Mouse (Mus musculus): ENCODE data around the gene Actr2.
A peak's percentile ranks its signal among the peaks of the same experiment; 100 is the strongest.
"Not testable (repeated sequence)": the region's sequence is repeated elsewhere in the genome, so short reads cannot be mapped to it uniquely, and the experiment has no call there.

The Actr2 gene

DNA sequence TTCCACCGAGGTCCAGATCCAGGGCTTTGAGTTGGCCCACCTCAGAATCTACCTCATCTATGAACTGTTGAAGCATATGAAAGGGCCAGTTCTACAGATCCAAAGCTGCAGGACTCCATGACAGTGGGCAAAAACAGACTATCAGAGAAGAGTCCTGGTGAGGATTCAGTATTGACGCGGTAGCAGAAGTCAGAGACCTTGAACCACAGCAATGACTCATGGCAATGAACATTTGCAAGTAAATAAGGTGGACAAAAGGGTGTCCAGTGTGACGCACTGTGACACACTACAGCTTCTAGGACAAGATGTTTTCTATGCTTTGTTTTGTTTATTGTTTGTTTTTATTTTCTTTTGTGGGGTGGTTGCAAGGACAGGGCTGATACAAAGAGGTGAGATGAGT, 4.0 kb upstream of the Actr2 start:
- no peak for DNase-seq (ENCODE audit: low spot score in 2 of 2)

DNA sequence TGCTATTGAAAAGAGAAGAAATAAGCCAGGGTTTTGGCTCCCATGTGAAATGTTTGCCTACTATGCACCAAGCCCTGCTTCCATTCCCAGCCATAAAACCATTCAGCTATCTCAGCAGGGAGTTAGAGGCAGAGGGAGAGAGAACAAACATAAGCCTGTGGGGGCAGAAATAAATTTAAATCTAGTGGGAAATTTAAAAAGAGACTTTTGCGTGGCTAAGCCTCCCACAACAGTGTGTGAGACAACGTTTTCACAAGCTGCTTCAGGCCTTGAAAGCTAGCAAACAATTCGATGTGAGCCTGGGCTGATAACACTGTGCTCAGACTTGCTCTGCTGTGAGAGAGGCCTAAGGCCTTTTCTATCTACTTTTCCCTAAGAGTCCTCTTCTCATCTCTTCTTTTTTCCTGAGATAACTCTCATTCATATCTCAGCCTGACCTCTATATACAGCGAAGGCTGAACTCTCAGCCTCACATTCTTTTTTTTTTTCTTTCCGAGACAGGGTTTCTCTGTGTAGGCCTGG, 3.4 kb upstream of the Actr2 start:
- no peak for DNase-seq (ENCODE audit: low spot score in 2 of 2)

DNA sequence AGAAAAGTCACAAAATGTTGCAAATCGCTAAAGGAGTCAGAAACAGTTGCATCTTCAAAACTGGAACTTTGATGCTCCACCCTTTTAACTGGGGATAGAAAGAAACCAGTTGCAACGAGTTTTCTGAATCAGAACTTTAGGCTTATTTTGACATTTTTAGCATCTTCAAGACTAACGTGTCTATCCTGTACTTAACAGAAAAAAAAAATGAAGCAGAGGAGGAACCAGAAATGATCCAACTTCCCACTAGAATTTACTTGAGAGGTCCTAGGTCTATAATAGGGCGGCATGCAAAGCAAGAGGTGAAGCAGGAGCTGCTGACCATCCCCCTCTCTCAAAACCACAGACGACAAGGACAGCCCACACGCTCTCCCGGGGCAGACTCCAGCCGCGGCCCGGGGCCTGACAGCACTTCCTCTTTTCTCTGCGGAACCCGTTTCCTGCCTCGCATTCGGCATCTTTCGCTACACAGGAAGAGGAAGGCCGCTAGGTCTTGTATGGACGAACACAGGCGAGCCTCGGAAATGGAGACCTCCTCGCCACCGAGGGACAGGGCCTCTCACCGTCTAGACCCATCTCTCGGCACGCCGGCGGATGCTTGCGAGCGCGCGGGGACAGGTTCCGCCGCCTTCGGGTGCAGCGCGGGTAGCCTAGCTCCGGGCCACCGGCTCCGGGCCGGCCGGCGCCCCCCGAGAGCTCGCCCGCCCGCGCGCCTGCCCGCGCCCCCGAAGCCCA, 540 bp downstream of the Actr2 start:
- DNase-seq (ENCODE audit: low spot score in 2 of 2): peak; percentile 69 to 70

DNA sequence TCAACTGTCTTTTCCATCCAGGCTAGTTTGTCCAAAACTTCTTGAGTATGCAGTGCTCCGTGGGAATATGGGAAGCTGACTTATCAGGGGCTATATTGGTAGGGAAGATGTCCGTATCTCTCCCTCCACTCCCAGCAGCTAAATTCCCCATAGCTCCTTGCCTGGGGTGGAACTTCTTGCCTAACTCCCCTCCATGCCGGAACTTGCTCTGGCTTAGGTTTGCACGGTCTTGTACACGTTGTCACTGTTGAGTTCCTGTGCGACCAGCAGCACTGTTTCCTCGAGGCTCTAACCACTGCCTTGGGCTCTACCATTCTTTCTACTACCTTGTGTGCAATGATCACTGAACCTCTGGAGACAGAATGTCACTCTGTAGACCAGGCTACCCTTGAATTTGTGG, 4.6 kb downstream of the Actr2 start:
- no peak for DNase-seq (ENCODE audit: low spot score in 2 of 2)

DNA sequence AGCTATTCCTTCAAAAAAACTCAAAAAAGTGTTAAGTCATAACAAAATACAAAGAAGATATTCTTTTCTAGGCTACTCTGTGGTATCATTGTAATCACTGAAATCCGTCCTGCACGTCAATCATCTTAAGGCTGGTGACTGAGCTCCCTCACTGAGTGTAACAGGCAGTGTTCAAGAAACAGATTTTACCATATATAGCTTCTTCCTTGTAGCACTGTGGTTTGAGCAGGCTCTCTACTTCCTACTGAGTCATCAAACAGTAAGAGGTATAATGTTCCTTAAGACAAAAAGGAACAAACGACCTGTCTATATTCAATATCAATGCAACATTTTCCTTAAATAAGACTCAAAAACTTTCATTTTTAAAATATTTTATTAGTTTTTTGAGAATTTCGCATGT, 5.0 kb downstream of the Actr2 start:
- no peak for DNase-seq (ENCODE audit: low spot score in 2 of 2)

DNA sequence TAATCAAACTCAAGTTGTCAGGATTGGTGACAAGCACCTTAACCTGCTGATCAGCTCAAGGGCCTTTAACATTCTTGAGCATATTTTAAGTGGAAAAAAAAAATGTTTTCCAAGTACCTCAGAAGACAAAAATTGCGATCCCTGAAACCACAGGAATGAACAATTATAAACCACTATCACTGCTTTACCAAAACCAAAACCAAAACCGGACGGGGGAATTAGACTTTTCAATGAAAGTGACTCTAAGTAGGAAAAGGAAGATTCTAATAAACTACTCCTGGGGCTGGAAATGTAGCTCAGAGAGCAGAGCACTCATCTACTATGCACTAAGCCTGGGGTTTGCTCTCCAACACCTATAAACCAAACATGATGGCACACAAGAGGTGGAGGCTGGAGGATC, 5.8 kb downstream of the Actr2 start:
- no peak for DNase-seq (ENCODE audit: low spot score in 2 of 2)

DNA sequence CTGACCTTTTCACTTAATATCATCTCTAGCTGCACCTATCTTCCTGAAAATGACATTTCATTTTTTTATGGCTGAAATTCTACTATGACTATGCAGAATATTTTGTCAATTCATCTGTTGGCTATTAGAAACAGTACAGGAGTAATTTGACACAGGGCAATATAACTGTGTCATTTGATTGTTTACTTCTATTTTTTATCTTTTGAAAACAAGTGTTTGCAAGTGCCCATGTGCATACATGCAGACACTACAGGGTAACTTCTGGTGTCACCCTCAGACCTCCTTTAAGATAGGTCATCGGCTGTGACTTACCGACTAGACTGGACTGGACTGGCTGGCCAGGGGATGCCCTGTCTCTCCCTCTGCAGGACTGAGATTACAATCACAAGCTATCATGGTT, 8.8 kb downstream of the Actr2 start:
- DNase-seq (ENCODE audit: low spot score in 2 of 2): no peak

DNA sequence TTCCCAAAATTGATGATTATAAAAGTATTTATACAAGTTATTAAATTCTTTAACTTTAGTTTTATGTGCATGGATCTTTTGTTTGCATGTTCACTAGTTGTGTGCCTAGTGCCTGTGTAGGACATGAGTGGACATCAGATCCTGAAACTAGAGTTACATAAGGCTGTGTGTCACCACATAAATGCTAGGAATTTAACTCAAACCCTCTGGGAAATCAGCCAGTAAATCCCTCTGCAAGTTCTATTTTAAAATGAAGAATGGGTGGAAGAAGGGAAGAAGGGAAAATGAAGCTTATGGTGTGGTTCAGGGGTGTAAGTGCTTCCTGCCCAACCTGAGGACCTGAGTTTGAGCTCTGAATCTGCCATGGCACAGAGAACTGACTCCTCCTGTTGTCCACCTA, 26.4 kb downstream of the Actr2 start:
- no peak for DNase-seq (ENCODE audit: low spot score in 2 of 2)

DNA sequence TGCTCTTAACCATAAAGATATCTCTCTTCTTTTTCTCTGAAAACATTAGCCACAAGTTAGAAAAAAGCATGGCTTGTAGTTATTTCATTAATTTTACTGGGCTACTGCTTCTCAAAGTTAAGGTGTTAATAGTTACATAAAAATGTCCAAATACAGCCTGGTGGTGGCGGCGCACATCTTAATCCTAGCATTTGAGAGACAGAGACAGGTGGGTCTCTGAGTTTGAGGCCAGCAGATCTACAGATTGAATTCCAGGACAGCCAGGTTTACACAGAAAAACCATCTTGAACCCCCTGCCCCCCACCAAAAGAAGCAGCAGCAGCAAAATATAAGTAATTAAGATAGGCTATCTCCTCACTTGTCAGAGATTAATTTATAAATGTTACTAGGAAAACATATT, 27.1 kb downstream of the Actr2 start:
- no peak for DNase-seq (ENCODE audit: low spot score in 2 of 2)

DNA sequence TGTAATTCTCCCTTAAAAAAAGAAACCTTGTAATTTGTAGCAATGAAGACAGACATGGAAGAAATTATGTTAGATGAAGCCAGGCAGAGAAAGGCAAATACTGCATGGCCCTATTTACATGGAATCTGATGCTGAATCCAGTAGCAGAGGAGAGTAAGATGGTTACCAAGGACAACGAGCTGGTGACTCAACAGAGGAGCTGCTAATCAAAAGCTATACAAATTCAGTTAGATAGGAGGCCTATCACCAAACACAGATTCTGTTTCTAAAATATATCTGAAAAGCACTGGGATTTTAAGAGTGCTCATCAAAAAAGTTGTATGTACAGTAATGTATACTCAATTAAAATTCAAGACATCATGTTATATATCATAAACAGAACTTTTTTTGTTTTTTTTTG, 37.3 kb downstream of the Actr2 start:
- DNase-seq (ENCODE audit: low spot score in 2 of 2): no peak

DNA sequence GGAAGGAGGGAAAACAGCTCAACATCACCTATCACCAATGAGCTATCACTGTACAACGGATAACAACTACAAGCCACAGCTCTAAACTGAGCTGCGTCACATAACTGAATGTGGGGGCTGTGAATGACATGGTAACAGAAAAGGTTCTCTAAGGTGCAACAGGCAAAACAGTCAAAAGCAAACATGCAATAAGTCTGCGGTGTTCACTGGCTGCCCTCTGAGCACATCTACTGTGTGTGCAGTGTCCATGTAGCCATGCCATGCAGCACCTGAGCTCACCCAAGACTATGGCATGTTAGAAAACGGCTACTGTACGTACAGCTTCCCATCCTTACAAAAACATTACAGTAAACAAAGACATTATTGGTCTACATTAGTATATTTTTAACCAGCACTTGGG, 39.9 kb downstream of the Actr2 start:
- DNase-seq (ENCODE audit: low spot score in 2 of 2): no peak

DNA sequence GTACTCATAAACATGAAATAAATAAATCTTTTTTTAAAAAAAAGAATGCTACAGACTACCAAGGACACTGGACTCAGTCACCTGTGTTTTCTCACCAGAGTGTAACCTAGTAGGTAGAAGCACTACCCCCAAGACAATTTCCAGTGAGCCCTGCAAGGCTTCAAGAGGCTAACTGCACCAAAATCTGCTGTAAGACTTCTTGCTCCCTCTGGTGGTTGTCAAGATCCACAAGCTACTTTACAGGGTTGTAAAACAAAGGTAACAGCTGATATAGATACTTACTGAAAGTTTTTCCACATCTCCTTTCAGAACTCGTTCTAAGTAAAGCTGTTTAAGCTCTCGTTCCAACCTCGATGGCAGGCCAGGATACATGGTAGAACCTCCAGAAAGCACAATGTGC, 40.5 kb downstream of the Actr2 start:
- DNase-seq (ENCODE audit: low spot score in 2 of 2): no peak

DNA sequence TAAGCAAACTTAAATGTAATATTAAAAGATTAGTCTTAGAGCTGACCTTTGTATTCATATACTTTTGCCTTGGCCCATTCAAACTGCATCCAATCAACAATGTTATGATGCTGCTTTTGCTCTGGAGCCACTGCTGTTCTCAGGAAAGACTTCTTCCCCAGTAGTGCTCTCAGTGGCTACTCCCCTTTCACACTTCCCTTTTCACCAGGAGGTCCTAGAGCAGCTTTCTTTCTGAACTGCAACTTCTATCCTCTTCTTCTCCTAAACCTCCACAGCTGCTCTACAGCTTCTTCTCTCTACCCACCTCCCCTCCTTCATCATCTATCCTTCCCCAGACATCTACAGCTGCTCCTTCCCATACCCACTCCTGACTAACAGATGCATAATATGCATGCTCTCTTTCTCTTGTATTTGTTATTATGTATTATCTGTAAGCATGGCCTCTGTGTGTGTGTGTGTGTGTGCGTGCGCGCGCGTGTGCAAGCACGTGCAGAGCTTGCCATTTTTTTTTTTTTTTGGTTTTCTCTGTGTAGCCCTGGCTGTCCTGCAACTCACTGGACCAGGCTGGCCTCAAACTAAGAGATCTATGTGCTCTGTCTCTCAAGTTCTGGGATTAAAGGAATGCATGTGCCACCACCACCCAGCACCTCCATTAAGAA, 44.2 kb downstream of the Actr2 start:
- no peak for DNase-seq (ENCODE audit: low spot score in 2 of 2)

DNA sequence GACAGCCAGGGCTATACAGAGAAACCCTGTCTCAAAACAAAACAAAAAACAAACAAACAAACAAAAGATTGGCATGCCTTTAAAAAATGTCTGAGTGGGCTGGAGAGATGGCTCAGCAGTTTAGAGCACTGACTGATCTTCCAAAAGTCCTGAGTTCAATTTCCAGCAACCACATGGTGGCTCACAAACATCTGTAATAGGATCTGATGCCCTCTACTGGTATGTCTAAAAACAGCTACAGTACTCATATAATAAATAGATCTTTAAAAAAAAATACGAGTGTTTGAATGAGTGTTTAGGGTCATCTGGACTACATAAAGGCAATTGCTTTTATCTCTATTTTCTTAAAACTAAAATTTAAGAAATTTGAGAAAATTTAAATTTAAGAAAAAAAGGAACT, 45.2 kb downstream of the Actr2 start:
- DNase-seq (ENCODE audit: low spot score in 2 of 2): no peak

DNA sequence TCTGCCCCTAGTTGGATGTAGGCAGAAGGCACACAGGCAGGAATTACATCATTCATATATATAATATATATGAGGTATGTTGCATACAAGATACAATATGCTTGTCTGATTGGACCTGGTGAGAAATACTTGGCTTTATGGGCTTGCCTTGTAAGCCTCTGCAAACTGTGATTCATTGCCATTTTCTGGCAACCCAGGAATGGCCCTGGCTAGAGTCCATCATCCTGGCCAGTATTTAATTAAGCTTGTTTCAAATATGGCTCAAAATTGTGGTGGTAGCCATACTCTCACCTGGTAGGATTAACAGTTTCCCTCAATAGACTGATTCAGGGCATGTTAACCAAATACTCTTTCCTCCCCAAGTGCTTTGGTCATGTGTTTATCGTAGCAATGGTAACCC, 46.6 kb downstream of the Actr2 start:
- no peak for DNase-seq (ENCODE audit: low spot score in 2 of 2)

DNA sequence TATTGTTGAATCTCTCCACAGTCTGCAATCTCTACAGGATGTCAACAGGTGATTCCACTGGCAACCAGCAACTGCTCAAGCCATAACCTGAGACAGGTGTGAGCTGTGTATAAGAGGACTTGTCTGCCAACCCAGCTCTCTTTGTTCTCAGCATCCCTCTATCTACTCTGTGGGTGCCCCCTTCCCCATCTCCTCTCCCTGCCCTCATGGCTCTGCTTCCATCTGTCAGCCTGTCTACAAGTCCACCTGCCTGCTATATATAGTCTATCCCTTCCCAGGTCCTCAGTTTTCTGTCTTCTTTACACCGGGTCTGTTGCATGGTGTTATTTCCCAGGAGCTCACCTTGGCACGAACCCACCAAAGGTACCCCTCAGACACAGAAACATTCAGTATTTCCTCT, 47.8 kb downstream of the Actr2 start:
- DNase-seq (ENCODE audit: low spot score in 2 of 2): no peak

DNA sequence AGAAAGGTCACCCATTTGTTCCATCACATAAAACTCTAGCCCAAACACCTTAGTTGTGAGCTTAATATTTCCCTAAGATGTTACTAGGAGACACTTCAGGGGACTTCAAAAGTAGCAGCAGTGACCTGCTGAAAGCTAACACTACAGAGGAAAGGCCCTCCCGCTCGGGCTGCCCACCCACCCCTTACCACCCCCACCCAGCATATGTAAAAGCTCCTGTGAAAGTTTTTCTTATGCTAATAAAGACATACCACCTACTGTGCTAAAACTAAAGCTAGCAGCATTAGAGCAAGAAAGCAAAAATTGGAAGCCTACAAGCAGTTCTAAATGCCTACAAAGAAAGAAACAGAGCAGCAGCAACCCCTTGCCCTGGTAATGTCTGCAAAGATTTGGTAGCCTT, 48.6 kb downstream of the Actr2 start:
- DNase-seq (ENCODE audit: low spot score in 2 of 2): not testable (repeated sequence)

DNA sequence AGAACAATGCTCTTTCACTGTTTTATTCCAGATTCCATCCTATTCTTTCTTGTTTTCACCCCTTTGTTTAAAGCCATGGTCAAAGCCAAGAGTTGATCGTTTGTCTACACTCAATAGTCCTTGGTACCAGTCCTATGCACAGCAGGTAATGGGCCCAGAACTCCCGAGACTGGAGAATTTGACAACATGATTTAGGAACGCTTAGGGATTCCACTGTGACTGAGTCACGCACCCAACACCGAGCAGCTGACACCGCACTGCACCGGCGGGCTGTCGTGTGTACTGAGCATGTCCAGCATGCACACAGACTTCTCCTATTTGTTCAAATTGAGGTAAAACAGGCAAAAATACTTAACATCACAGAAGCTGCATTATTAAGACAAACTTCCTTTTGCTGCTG, 49.9 kb downstream of the Actr2 start:
- DNase-seq (ENCODE audit: low spot score in 2 of 2): not testable (repeated sequence)

DNA sequence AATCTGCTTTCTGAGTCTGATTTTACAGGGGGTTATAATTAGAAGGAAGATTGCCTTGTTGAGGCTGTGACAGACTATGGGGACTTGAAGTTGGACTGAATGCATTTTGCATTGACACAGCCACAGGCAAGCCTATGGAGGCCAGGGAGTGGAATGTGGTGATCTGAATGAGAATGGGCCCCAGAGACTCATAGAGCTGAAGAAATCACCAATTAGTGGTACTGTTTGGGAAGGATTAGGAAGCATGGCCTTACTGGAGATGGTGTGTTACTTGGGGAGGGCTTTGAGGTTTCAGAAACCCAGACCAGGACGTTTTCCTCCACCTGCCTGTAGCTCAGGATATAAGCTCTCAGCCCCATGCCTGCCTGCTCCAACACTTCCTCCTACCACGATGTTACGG, 53.0 kb downstream of the Actr2 start:
- DNase-seq (ENCODE audit: low spot score in 2 of 2): no peak

DNA sequence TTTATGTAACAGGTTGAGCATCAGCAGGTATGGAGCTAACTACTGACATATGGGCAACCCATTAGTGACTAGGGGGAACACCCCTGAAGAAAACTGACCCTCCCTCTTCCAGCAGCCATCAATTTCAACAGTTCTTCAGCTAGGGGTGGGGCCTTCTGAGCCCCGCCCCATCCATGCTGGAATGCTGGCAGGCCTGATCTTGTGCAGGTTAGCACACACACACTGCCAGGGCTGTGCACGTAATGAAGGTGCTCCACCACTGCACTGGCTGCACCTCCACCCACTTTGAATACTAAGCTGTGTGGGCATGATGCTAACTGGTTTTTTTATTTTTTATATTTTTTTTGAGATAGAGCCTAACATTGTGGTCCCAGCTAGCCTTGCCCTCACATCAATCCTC, 55.3 kb downstream of the Actr2 start:
- no peak for DNase-seq (ENCODE audit: low spot score in 2 of 2)

DNA sequence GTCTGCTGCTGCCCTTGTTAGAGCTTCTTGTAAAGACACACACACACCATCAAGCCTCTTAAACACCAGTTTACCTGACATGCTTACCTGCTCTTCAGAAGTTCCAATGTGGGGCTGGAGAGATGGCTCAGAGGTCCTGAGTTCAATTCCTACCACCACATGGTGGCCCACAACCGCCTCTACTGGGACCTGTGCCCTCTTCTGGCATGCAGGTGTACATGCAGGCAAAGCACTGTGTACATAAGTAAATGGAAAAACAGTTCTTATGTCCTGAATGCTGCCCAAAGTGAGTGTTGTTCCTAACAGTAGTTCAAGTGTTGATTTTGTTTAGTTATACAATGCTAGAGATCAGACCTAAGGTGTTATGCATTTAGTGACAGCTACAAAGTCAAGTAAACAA, 56.5 kb downstream of the Actr2 start:
- no peak for DNase-seq (ENCODE audit: low spot score in 2 of 2)

DNA sequence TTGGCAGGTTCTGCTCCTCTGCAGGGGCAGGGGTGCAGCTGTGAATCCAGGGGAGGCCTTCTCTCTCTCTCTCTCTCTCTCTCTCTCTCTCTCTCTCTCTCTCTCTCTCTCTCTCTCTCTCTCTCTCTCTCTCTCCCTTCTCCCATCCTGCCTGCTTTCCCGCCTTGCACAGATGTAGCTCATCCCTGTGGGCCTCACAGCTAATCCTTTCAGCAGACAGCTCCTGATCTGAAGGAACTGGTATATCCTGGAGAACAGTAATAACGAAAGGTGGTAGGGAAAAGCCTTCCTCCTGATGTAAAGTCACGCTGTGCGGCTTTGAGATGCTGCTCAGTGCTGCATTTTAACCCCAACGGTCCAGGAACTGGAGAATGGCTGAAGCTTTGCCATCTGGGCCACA, 58.1 kb downstream of the Actr2 start:
- no peak for DNase-seq (ENCODE audit: low spot score in 2 of 2)

DNA sequence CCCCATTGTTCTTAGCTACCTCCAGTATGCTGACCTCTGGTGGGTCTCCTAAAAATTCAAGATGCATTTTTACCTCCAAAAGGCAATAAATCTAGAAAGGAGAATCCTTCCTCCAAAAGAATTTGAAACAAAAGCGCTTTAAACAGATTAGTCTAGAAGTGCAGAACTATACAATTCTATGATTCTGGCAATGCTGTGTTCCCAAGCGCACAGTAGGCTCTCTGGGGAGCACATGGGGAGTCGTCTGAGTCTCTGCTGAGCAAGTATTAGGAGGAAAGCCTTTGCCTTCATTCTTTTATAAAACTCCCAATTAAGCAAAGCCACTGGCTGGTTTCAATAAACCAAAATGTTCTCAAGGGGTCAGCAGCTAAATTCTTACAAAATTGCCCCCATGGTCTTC, 58.8 kb downstream of the Actr2 start:
- DNase-seq (ENCODE audit: low spot score in 2 of 2): no peak
